Mouse (Mus musculus) neutrophil, adult 5-6 weeks (primary cell): ENCODE results near the gene Pwwp2b. TPM values are rescaled to one million over a fixed set of nuclear protein-coding genes. Genes with fewer than 3 reads are reported as not detected.

Source experiments
- ATAC-seq: fragments of 151-379, 151-347 bp; 2 replicates; pipeline ENCODE4 v1.8.0; 2017; ENCODE audit warnings: mild to moderate bottlenecking, moderate TSS enrichment; ENCODE audit not compliant: insufficient number of reproducible peaks, poor library complexity, low FRiP score, severe bottlenecking; ENCODE audit errors: extremely low read depth
- total RNA-seq: library from RNA; stranded (forward); fragments of 200-1000 nt; gene quantifications from 2 replicates; pipeline ENCODE4 v1.2.3, GENCODE M21; 2017

Gene Pwwp2b
- total RNA-seq, 1 experiment from 2014 or later: 3.5 TPM

GRCm38 (mm10) chr7:139314716-139315115 is 66.4 kb downstream of the Pwwp2b start:
- ATAC-seq: no peak

- no peak for ATAC-seq
Measured at GRCm38 (mm10) chr7:139319006-139319411, 70.7 kb downstream of the Pwwp2b start.

Other genes with a start within 250 kb of the Pwwp2b start
- gene Dpysl4, start 162.5 kb upstream of the Pwwp2b start, total RNA-seq: not detected in 2 replicates
- 4.7 and 7.7 TPM in 2 replicates for gene Lrrc27, start 35.5 kb upstream of the Pwwp2b start, total RNA-seq
- not detected in 2 replicates for gene Stk32c, start 35.2 kb upstream of the Pwwp2b start, total RNA-seq
- gene Inpp5a, start 140.6 kb downstream of the Pwwp2b start, total RNA-seq: 38.1 and 41.7 TPM in 2 replicates